Mouse (Mus musculus) intestine, postnatal 0 days (tissue): ENCODE results near the gene 9130019O22Rik. TPM values are rescaled to one million over a fixed set of nuclear protein-coding genes. Genes with fewer than 3 reads are reported as not detected.
"Not testable (repeated sequence)": the region's sequence is repeated elsewhere in the genome, so short reads cannot be mapped to it uniquely, and the experiment has no call there.

Experiments
- ATAC-seq: fragments of 200-750 bp; cut with Nextera tagmentation; 2 replicates; pipeline ENCODE4 v1.8.0; 2017; ENCODE audit warnings: mild to moderate bottlenecking, moderate TSS enrichment, moderate library complexity
- H3K27ac ChIP-seq: fragments of 300-500 bp; sonication (generic); 2 replicates; pipeline ENCODE4 v1.5.1; 2014; ENCODE audit warnings: mild to moderate bottlenecking, low read depth, low read length, moderate library complexity
- H3K27me3 ChIP-seq: fragments of 300-500 bp; sonication (generic); replicated peaks from 2 replicates; pipeline ENCODE4 v1.6.1; 2014; ENCODE audit warnings: low read length, mixed read lengths; ENCODE audit not compliant: control insufficient read depth, insufficient read depth
- H3K36me3 ChIP-seq: fragments of 300-500 bp; sonication (generic); 2 replicates; pipeline ENCODE4 v1.6.1; 2014; ENCODE audit warnings: mild to moderate bottlenecking, moderate library complexity; ENCODE audit not compliant: control insufficient read depth, insufficient read depth
- H3K4me1 ChIP-seq: fragments of 300-500 bp; sonication (generic); replicated peaks from 2 replicates; pipeline ENCODE4 v1.6.1; 2014; ENCODE audit warnings: antibody characterized with exemption, low read length, mixed read lengths; ENCODE audit not compliant: control insufficient read depth, insufficient read depth
- H3K4me2 ChIP-seq: fragments of 300-500 bp; sonication (generic); replicated peaks from 2 replicates; pipeline ENCODE4 v1.6.1; 2014; ENCODE audit warnings: low read depth, mild to moderate bottlenecking, moderate library complexity
- H3K4me3 ChIP-seq: fragments of 300-500 bp; sonication (generic); 2 replicates; pipeline ENCODE4 v1.5.1; 2014; ENCODE audit warnings: low read depth, low read length
- H3K9ac ChIP-seq: fragments of 300-500 bp; sonication (generic); 2 replicates; pipeline ENCODE4 v1.6.1; 2014; ENCODE audit warnings: mild to moderate bottlenecking, low read depth, low read length
- H3K9me3 ChIP-seq: fragments of 300-500 bp; sonication (generic); 2 replicates; pipeline ENCODE4 v1.6.1; 2016; ENCODE audit warnings: mixed run types; ENCODE audit not compliant: control insufficient read depth
- CTCF ChIP-seq: sonication (generic); IDR thresholded peaks from 2 replicates; pipeline ENCODE4 v1.5.1; 2016; ENCODE audit warnings: low read depth, mild to moderate bottlenecking, control low read depth, antibody characterized with exemption, moderate library complexity
- WGBS: fragments of 180-500 bp; shearing (Covaris S2); extraction: QIAGEN DNeasy Blood & Tissue Kit; methylation state at CpG from one replicate; pipeline ENCODE4 v1.1.7; 2014; 5-methylcytosine and 5-hydroxymethylcytosine counted together
- polyA plus RNA-seq: library from polyadenylated mRNA; unstranded; fragments of >200 nt; fragmentation: Nextera tagmentation; extraction: Ambion mirVana; gene quantifications from 2 replicates; pipeline ENCODE4 v1.2.1, GENCODE M21; 2015

9130019O22Rik gene
- polyA plus RNA-seq, 1 experiment from 2014 or later = 4.7 TPM

GRCm38 (mm10) chr7:127378310-127378921 lies 8.6 kb downstream of the 9130019O22Rik start:
- 0 out of 2 replicates have a peak overlapping the region, but pooled peaks have one; percentile 22 for H3K27ac ChIP-seq
- peak; percentile 60 for ATAC-seq

DNA sequence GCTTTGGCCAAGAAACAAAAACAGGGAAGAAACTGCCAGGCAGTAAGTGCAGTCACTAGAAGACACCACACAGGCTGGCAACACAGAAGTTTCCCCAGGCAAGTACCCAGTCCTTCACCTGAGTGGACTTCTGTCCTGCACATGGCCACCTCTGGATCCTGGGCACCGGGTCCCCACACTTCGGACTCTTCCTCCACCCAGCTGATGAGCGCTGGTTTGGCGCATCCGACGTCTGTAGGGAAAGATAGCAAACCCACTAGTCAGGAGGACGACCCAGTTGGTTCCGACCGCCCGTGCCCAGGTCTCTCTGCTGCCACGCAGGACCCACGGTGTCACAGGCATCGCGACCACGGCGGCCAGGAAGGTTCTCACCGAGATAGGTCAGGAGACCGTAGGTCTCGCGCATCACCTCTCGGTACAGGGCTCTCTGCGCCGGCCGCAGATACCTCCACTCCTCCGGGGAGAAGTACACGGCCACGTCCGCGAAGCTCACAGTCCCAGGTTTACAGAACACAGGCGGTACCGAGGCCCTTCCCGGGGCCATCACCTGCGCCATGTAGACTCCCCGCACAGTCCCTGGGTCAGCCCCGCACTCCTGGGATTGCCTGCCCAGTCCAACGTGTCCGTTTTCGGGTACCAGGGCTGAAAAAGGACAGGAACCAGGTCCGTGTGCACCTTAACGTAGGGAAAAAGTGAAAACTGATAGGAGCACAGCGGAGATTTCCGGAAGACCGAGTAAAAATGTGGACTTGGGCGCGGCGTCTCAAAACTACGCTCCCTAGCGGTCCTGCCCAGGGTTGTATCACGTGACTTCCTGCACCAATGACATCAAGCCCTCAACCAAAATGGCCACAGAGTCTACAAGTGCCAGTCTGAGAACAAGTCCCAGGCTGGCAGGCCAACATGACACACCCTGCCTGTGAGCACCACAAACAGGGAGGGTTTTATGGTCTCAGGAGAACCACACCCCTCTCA lies 11.4 kb downstream of the 9130019O22Rik start, which contains the start of gene Zfp747:
TSS of gene Zfp747 (minus strand) at position 780 of the 975 bp plus-strand sequence.
- not testable (repeated sequence) for H3K9me3 ChIP-seq, H3K27me3 ChIP-seq, H3K36me3 ChIP-seq, H3K4me1 ChIP-seq
- under 1% methylated on average over 48 of the region's 49 CpGs for WGBS
- peak within 1 kb of the TSS; percentile 90 for H3K27ac ChIP-seq
- ATAC-seq = peak; percentile 94
- H3K4me2 ChIP-seq = peak within 1 kb of the TSS; percentile 79
- peak within 1 kb of the TSS; percentile 74 for H3K4me3 ChIP-seq
- peak within 1 kb of the TSS; percentile 78 for H3K9ac ChIP-seq
- peak; percentile 87 for TF ChIP-seq CTCF

More at GRCm38 (mm10) chr7:127378310-127378921, 8.6 kb downstream of the 9130019O22Rik start:
- no peaks in the 10 kb centered on the region for H3K9me3 ChIP-seq
- H3K9ac ChIP-seq = no peak overlapping the region
- no peaks in the 10 kb centered on the region for H3K4me1 ChIP-seq
- 0 out of 2 replicates have a peak overlapping the region, but pooled peaks have one; percentile 13 for H3K4me2 ChIP-seq
- no peaks in the 10 kb centered on the region for H3K27me3 ChIP-seq
- H3K4me3 ChIP-seq = no peak overlapping the region
- WGBS = 33% methylated on average over 6 of the region's 6 CpGs
- H3K36me3 ChIP-seq = peaks cover 8% of the 10 kb centered on the region; the same call in 1 of the 2 replicates
- no peak for TF ChIP-seq CTCF

GRCm38 (mm10) chr7:127371870-127372269 lies 15.1 kb downstream of the 9130019O22Rik start:
- 89% methylated on average over 3 of the region's 3 CpGs for WGBS
- not testable (repeated sequence) for H3K9ac ChIP-seq, H3K4me1 ChIP-seq, H3K4me3 ChIP-seq, H3K27ac ChIP-seq, ATAC-seq, H3K4me2 ChIP-seq, H3K27me3 ChIP-seq, H3K9me3 ChIP-seq
- peak; percentile 55 for TF ChIP-seq CTCF
- peaks cover 12% of the 10 kb centered on the region; the same call in 1 of the 2 replicates for H3K36me3 ChIP-seq

- WGBS = 75% methylated on average over 2 of the region's 2 CpGs
These were observed 15.8 kb downstream of the 9130019O22Rik start for GRCm38 (mm10) chr7:127371213-127371612.

GRCm38 (mm10) chr7:127366249-127366648 lies 20.7 kb downstream of the 9130019O22Rik start:
- no peak overlapping the region for H3K9ac ChIP-seq
- WGBS = 72% methylated on average over 3 of the region's 3 CpGs
- peak overlapping the region; percentile 60; the same call in 1 of the 2 replicates for H3K27ac ChIP-seq
- no peak overlapping the region for H3K4me3 ChIP-seq
- no peaks in the 10 kb centered on the region for H3K9me3 ChIP-seq
- H3K27me3 ChIP-seq = no peaks in the 10 kb centered on the region
- no peak for ATAC-seq
- H3K4me1 ChIP-seq = no peaks in the 10 kb centered on the region
- no peak for TF ChIP-seq CTCF
- H3K4me2 ChIP-seq = no peak overlapping the region
- H3K36me3 ChIP-seq = 0 out of 2 replicates have a peak, but pooled peaks cover 3% of the 10 kb centered on the region

More at GRCm38 (mm10) chr7:127371213-127371612, 15.8 kb downstream of the 9130019O22Rik start:
- Histone ChIP-seq H3K4me2 (no peak overlapping the region), H3K9ac (no peak overlapping the region), H3K27ac (no peak overlapping the region), H3K4me1 (no peaks in the 10 kb centered on the region), H3K9me3 (no peaks in the 10 kb centered on the region), H3K4me3 (no peak overlapping the region), H3K27me3 (no peaks in the 10 kb centered on the region), H3K36me3 (peaks cover 12% of the 10 kb centered on the region; the same call in 1 of the 2 replicates)
- TF ChIP-seq CTCF = no peak
- ATAC-seq = no peak

DNA sequence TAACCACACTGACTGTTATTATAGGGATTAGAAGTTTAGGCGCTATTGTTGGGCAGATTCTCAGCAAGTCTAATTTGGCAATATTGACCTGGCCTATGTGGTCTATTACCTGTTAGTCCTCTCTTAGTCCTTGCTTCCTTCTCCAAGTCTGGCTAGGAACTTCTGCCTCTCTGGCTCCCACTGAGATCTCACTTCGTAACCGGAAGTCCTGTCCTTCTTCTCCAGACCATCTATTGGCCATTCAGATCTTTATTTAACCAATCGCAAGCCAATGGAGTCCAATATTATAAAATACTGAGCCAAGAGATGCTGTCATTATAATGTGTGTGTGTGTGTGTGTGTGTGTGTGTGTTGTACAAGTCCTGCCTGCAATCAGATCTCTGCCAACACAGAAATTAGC lies 22.8 kb downstream of the 9130019O22Rik start:
- Histone ChIP-seq H3K4me2 (peak overlapping the region; percentile 66), H3K4me1 (0 out of 2 replicates have a peak, but pooled peaks cover 3% of the 10 kb centered on the region), H3K9me3 (no peaks in the 10 kb centered on the region), H3K27me3 (no peaks in the 10 kb centered on the region), H3K36me3 (0 out of 2 replicates have a peak, but pooled peaks cover 3% of the 10 kb centered on the region), H3K27ac (peak overlapping the region; percentile 78), H3K4me3 (peak overlapping the region; percentile 36), H3K9ac (no peak overlapping the region)
- no peak for ATAC-seq
- 61% methylated on average over 4 of the region's 4 CpGs for WGBS
- no peak for TF ChIP-seq CTCF
